Mouse (Mus musculus) thymus, postnatal 14 days (tissue): ENCODE measurements at regions not wholly inside any gene's neighbourhood (a gene's known extent, or its start where the extent isn't known, plus 50 kb on each side); places are given as distances from the start of the nearest gene placed in this dataset.
A peak's percentile ranks its signal among the peaks of the same experiment; 100 is the strongest.

Experiments used
- DNase-seq: peaks from one replicate; pipeline ENCODE4 v3.0.0; 2021

GRCm38 (mm10) chr6:118330496-118330895 is 88.8 kb downstream of the Bms1 start:
- DNase-seq: no peak

DNA sequence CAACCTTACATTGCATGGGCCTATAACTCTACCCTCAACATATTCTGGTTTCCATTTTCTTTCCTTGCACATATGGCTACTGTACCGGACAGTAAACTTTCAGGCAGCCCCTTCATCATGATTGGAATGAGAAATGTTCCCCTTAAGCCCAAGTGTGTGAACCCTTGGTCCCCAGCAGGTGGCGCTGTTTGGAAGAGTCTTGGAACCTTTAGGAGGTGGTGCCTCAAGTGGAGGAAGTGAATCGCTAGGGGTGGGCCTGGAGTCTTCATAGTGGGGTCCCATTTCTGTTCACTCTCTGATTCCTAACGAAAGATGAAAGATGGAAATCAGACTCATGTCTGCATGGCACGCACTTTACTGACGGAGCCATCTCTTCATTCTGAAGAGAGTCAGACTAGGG is 91.8 kb downstream of the Bms1 start:
- DNase-seq: peak; percentile 9

- no peak for DNase-seq
Measured at GRCm38 (mm10) chr6:118325681-118326080, 93.6 kb downstream of the Bms1 start.

DNA sequence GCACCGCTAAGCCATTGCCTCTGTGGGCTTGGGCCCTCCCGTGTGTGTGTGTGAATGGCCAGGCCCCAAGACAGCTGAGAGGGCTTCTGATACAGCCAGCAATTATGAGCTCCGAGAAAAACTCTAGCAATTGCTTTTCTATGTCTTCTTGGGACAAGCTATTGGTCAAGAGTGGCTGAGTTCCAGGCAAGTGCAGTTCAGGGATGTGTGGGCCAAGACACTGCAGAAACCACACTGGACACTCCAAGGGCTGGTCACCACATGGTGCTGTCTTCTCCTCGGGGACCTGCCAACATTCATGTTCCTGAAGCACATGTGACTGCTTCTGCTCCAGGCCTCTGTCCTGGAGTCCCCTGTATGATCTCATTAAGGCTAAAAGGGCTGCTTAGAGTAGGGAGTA is 94.7 kb downstream of the Bms1 start:
- no peak for DNase-seq

GRCm38 (mm10) chr6:118323052-118323451 is 96.2 kb downstream of the Bms1 start:
- no peak for DNase-seq

DNA sequence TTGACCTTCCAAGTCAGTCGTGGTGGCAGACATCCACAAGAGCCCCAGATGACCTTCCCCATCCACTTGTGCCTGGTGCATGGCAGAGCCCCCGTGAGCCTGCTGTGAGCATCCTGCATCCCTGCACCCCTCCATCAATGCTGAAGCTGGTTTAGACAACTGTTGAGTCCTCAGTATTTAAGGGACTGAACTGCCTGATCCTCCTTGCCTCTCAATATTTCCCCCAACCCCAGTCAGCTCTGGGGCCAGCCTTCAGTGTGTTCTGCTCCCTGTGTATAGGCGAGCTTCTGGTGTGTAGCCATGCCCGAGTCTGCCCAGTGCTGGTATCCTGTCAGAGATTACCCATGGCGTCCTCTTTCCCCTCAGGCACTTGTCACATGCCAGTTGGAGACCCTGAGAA is 96.6 kb downstream of the Bms1 start:
- no peak for DNase-seq

DNA sequence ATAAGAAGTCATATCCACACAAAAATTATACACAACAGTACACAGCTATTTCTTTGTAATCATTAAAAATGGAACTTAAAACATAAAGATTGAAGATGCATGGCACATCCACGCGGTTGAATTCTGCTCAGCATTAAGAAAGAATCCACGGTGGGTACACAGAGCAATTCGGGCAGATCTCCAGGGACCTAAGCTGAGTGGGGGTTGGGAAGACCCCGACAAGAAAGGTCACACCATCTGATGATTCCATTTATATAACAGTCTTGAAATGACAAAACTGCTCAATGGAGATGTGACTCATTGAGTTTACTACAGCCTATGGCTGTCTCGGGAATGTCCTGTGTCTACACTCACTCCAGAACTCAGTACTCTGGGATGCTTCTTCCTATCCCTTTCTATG is 97.2 kb downstream of the Bms1 start:
- no peak for DNase-seq

DNA sequence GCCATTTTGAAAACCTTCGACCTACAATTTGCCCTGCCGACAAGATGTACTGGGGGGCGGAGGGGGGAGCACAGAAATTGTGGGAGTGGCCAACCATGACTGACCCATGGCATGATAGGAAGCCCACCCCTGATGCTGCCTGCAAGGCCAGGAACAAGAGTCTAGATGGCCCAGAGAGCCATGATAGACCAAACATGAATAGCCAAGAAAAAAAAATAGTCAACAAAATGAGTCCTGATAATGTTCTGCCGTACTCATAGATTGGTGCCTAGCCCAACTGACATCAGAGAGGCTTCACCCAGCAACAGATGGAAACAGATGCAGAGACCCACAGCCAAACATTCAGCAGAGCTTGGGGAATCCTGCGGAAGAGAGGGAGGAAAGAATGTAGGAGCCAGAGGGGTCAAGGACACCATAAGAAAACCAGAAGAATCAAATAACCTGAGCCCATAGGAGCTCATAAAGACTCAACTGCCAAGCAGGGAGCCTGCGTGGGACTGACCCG is 99.2 kb downstream of the Bms1 start:
- no peak for DNase-seq

GRCm38 (mm10) chr6:118315881-118316280 is 103.4 kb downstream of the Bms1 start:
- no peak for DNase-seq

- DNase-seq: no peak
Measured at GRCm38 (mm10) chr6:118314941-118315687, 104.2 kb downstream of the Bms1 start.

DNA sequence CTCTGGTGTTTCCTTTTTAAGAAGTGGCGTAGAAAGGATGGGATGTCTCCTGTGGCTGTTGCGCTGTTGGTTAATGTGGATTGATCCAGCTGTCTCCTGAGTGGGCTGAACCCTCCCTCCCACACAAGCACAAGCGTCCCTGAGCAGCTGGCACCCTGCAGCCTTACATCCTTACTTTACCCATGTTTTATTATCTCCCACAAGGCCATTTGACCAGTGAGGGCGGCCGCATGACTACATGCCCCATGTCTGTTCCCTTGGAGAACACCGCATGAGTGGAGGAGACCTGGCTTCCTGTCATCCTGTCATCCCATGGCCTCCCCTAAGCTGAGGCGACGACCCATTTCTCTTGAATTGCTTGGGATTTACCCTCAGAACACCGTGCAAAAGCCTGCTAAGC is 108.2 kb downstream of the Bms1 start:
- DNase-seq: no peak

DNA sequence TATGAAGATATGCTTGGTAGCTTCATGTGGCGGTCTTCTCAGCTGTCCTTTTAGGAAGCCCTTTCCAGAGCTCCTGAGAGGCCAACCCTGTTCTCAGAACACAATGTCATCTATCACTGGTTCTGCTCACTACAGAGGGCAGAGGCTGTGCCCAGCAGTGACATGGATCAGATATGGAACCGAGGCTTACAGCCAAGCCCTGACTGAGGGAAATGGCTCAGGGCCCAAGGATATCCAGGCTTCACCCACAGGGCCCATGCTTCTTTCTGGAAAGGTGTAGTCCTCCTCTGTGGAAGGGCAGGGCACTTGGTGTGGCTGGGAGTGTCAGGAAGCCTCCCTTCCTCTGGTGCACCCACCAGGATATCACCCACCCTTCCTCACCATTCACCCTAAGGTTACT is 109.4 kb downstream of the Bms1 start:
- no peak for DNase-seq

GRCm38 (mm10) chr6:118308586-118308985 is 110.7 kb downstream of the Bms1 start:
- DNase-seq: no peak

DNA sequence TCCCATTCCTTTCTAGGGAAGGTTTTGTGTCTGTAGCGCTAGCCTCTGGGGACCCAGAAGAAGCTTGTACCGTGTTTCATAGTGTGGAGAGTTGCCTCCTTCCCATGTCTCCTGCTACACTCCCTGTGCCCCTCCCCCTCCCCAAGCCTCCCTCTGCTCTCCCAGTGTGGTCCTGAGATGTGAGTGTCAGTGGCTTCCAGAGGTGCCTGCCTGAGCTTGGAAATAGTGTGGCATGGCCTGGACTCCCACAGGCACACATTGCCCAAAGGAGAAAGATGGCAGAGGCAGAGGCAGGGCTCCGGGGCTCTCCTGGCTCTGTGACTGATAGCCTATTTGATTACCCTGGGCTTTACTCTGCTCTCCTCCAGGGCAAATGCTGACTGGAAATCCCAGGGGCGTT is 110.0 kb upstream of the Ret start:
- DNase-seq: no peak

DNA sequence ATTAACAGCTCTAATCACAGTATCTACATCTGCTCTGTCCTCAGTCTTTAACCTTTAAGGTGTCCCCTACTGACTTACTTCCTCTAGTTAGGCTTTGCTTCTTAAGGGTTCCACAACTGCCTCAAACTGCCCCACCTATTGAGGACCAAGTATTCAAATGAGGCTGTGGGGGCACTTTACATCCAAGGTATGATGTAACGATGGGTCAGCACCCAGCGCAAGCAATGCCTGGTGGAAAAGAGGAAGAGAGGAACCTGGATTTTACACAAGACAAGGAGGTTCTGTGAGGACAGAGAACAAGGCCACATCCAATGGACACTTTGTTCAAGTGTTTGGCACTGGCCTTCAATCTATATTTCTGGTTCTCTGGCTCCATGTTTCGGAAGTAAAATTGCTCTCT is 107.7 kb upstream of the Ret start:
- no peak for DNase-seq

GRCm38 (mm10) chr6:118302783-118303350 is 105.3 kb upstream of the Ret start:
- no peak for DNase-seq

GRCm38 (mm10) chr6:118301880-118302782 is 104.6 kb upstream of the Ret start:
- DNase-seq: no peak

DNA sequence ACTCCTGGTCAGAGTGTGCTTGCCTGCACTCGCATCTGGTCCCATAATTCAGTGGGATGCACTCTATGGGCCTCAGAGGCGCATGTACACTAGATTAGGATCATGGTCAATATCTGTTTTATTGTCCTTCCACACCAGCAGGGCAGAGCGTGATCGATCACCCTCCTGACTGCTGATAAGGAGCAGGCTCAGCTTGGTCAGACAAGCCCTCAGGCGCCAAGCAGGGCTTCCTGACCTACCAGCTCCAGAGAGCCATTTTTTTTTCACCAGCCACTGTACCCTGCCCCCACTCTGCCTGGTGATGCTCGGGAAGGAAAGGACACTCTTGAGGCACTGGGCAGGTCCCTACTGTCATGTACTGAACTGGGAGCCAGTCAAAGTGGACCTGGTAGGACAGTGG is 103.3 kb upstream of the Ret start:
- no peak for DNase-seq

- no peak for DNase-seq
Measured at GRCm38 (mm10) chr6:118297576-118297975, 100.1 kb upstream of the Ret start.

DNA sequence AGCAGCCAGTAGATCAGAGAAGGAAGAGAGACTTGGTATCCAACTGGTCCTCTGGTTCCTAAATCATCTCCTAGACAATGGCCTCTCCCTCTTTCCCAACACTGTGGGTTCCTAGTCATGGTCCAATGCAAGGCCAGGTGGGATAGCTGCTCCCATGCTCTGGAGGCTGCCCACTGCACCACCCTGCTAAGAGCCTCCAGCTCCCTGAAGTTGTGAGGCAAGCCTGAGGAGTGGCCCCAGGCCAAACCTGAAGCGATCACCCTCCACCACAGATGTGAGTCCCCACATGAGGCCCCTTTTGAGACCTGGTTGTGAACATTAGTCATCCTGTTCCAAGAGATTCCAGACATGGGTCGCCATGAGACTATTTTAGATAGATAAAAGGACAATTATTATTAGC is 96.5 kb upstream of the Ret start:
- no peak for DNase-seq

- no peak for DNase-seq
Measured at GRCm38 (mm10) chr6:118292928-118293327, 95.4 kb upstream of the Ret start.

DNA sequence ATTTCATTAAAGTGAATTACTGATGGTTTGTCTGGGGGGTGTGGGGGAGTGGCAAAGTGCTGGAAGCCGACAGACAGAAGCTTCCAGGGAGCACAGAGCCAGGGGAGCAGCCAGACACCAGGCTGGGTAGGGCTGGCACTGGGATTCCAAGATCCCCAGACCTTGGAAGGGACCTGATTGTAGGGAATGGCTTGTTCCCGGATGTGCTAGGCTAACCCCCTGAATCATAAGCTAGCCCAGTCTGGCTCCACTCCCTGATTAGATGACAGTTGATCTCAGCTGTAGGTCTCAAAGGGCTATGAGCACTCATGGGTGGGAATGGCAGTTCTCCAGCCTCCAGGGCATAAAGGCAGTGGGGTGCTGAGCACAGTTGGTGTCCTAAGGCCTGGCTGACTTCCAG is 94.8 kb upstream of the Ret start:
- DNase-seq: no peak

- DNase-seq: no peak
Measured at GRCm38 (mm10) chr6:118291426-118291825, 93.9 kb upstream of the Ret start.

- no peak for DNase-seq
Measured at GRCm38 (mm10) chr6:118285246-118285645, 87.7 kb upstream of the Ret start.
